Mouse (Mus musculus) adrenal gland, adult 8-10 months (tissue): ENCODE results near the gene Rab34. TPM values are rescaled to one million over a fixed set of nuclear protein-coding genes. Genes with fewer than 3 reads are reported as not detected.
A peak's percentile ranks its signal among the peaks of the same experiment; 100 is the strongest.

ENCODE experiments used
- DNase-seq: peaks from one replicate; pipeline ENCODE4 v3.0.0; 2022
- total RNA-seq, 4 experiments: library from RNA; stranded (reverse); gene quantifications; 2 replicates each; pipeline ENCODE4 v1.2.4; 2022

Rab34 gene
- total RNA-seq, 4 experiments from 2014 or later: 72.8 to 116 (median 98.4) TPM

GRCm38 (mm10) chr11:78164924-78165760 is 23.1 kb upstream of the Rab34 start, which contains the start of gene Traf4:
Gene Traf4, minus strand, starts transcription at chr11:78165589.
- peak; percentile 69 for DNase-seq

- DNase-seq: no peak
These were observed 22.5 kb upstream of the Rab34 start for GRCm38 (mm10) chr11:78165761-78166109.

- no peak for DNase-seq
These were observed 22.1 kb upstream of the Rab34 start for GRCm38 (mm10) chr11:78166161-78166560.

- no peak for DNase-seq
These were observed 21.6 kb upstream of the Rab34 start for GRCm38 (mm10) chr11:78166640-78167039.

- DNase-seq: no peak
These were observed 20.8 kb upstream of the Rab34 start for GRCm38 (mm10) chr11:78167257-78167959.

GRCm38 (mm10) chr11:78168541-78169468 is 19.4 kb upstream of the Rab34 start:
- no peak for DNase-seq

GRCm38 (mm10) chr11:78170306-78170705 is 17.9 kb upstream of the Rab34 start:
- DNase-seq: no peak

GRCm38 (mm10) chr11:78171328-78171727 is 16.9 kb upstream of the Rab34 start:
- no peak for DNase-seq

GRCm38 (mm10) chr11:78172034-78172747 is 16.0 kb upstream of the Rab34 start:
- DNase-seq: no peak

- no peak for DNase-seq
These were observed 15.4 kb upstream of the Rab34 start for GRCm38 (mm10) chr11:78172748-78173383.

- no peak for DNase-seq
These were observed 13.7 kb upstream of the Rab34 start for GRCm38 (mm10) chr11:78174506-78174905.

- DNase-seq: no peak
These were observed 12.3 kb upstream of the Rab34 start for GRCm38 (mm10) chr11:78175771-78176401.

GRCm38 (mm10) chr11:78176402-78176862 is 11.8 kb upstream of the Rab34 start, which contains the start of the genes Nek8 and Tlcd1:
Gene Nek8, minus strand, starts transcription at chr11:78176675.
Gene Tlcd1, plus strand, starts transcription at chr11:78176711.
- peak; percentile 92 for DNase-seq

- no peak for DNase-seq
These were observed 11.3 kb upstream of the Rab34 start for GRCm38 (mm10) chr11:78176905-78177331.

- no peak for DNase-seq
These were observed 10.8 kb upstream of the Rab34 start for GRCm38 (mm10) chr11:78177437-78177836.

- DNase-seq: peak; percentile 94
These were observed 10.0 kb upstream of the Rab34 start for GRCm38 (mm10) chr11:78177903-78178858.

- DNase-seq: peak; percentile 66
These were observed 9.3 kb upstream of the Rab34 start for GRCm38 (mm10) chr11:78178859-78179437.

- DNase-seq: no peak
These were observed 8.7 kb upstream of the Rab34 start for GRCm38 (mm10) chr11:78179438-78179999.
